Mouse (Mus musculus) embryonic facial prominence, embryonic 11.5 days (tissue): ENCODE results near the gene AC131692.1. TPM values are rescaled to one million over a fixed set of nuclear protein-coding genes. Genes with fewer than 3 reads are reported as not detected.

ENCODE experiments used
- ATAC-seq: fragments of 200-750 bp; cut with Nextera tagmentation; replicated peaks from 2 replicates; pipeline ENCODE4 v1.8.0; 2017; ENCODE audit warnings: low read depth; ENCODE audit not compliant: insufficient number of reproducible peaks, low FRiP score, low TSS enrichment
- DNase-seq: peaks from one replicate; pipeline ENCODE4 v3.0.0-alpha.2; 2015; ENCODE audit warnings: low spot score
- H3K27ac ChIP-seq: fragments of 300-500 bp; sonication (generic); replicated peaks from 2 replicates; pipeline ENCODE4 v1.5.1; 2014; ENCODE audit warnings: mild to moderate bottlenecking, low read depth, low read length, control low read depth
- H3K27me3 ChIP-seq: fragments of 300-500 bp; sonication (generic); 2 replicates; pipeline ENCODE4 v1.6.1; 2014; ENCODE audit warnings: mild to moderate bottlenecking, low read length, moderate library complexity, mixed read lengths; ENCODE audit not compliant: control insufficient read depth, insufficient read depth
- H3K36me3 ChIP-seq: fragments of 300-500 bp; sonication (generic); replicated peaks from 2 replicates; pipeline ENCODE4 v1.6.1; 2014; ENCODE audit warnings: low read depth, mild to moderate bottlenecking, low read length, moderate library complexity, mixed read lengths; ENCODE audit not compliant: control insufficient read depth, insufficient read depth
- H3K4me1 ChIP-seq: fragments of 300-500 bp; sonication (generic); 2 replicates; pipeline ENCODE4 v1.6.1; 2014; ENCODE audit warnings: low read length, mixed read lengths; ENCODE audit not compliant: control insufficient read depth, insufficient read depth
- H3K4me2 ChIP-seq: fragments of 300-500 bp; sonication (generic); 2 replicates; pipeline ENCODE4 v1.6.1; 2014; ENCODE audit warnings: low read depth, mild to moderate bottlenecking, control low read depth, low read length, moderate library complexity
- H3K4me3 ChIP-seq: fragments of 300-500 bp; sonication (generic); 2 replicates; pipeline ENCODE4 v1.5.1; 2014; ENCODE audit warnings: low read depth, low read length, control low read depth
- H3K9ac ChIP-seq: fragments of 300-500 bp; sonication (generic); replicated peaks from 2 replicates; pipeline ENCODE4 v1.6.1; 2014; ENCODE audit warnings: mild to moderate bottlenecking, control low read depth, low read length
- H3K9me3 ChIP-seq: fragments of 300-500 bp; sonication (generic); replicated peaks from 2 replicates; pipeline ENCODE4 v1.6.1; 2016; ENCODE audit warnings: mild to moderate bottlenecking, low read length, inconsistent platforms, mixed read lengths; ENCODE audit not compliant: control insufficient read depth
- WGBS: fragments of 180-500 bp; shearing (Covaris S2); extraction: QIAGEN DNeasy Blood & Tissue Kit; methylation state at CpG from one replicate; pipeline ENCODE4 v1.1.7; 2014; 5-methylcytosine and 5-hydroxymethylcytosine counted together
- polyA plus RNA-seq: library from polyadenylated mRNA; unstranded; fragments of >200 nt; fragmentation: Nextera tagmentation; extraction: Ambion mirVana; gene quantifications from 2 replicates; pipeline ENCODE4 v1.2.1, GENCODE M21; 2014

Gene AC131692.1
- polyA plus RNA-seq, 1 experiment from 2014 or later, result not detected

- WGBS, result under 1% methylated on average over 17 of the region's 17 CpGs
Measured at GRCm38 (mm10) chr19:6085417-6085879, 8.8 kb upstream of the AC131692.1 start.

DNA sequence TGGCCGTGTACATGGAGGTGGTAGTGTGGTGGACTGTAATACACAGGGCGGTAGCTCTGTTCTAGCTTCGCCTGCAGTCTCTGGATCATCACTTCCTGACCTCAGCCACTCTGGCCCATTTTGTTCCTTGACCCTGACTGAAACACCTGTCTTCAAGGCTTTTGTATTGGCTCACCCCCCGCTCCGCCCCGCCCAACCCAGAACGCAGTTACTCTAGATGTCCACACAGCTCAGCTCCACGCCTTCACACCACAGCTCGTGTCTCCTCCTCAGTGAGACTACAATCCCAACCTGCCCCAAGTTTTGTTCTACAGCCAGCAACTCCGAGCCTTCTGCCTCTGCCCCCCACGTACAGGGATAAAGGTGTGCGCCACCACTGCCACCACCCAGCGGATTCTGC is 5.4 kb upstream of the AC131692.1 start:
- Histone ChIP-seq H3K27me3 (no peaks in the 10 kb centered on the region), H3K27ac (no peak overlapping the region), H3K9me3 (no peaks in the 10 kb centered on the region), H3K4me2 (no peak overlapping the region), H3K4me3 (no peak overlapping the region), H3K4me1 (no peaks in the 10 kb centered on the region), H3K36me3 (peaks cover 3% of the 10 kb centered on the region), H3K9ac (no peak overlapping the region)
- no peak for ATAC-seq
- no peak for DNase-seq
- 93% methylated on average over 13 of the region's 13 CpGs for WGBS

More at GRCm38 (mm10) chr19:6085417-6085879, 8.8 kb upstream of the AC131692.1 start:
- H3K9ac ChIP-seq, result peak overlapping the region; percentile 74
- H3K4me1 ChIP-seq, result no peaks in the 10 kb centered on the region
- peak; percentile 81 for DNase-seq
- H3K27ac ChIP-seq, result no peak overlapping the region
- no peaks in the 10 kb centered on the region for H3K27me3 ChIP-seq
- no peaks in the 10 kb centered on the region for H3K9me3 ChIP-seq
- ATAC-seq, result peak; percentile 25; the same call in 1 of the 2 replicates
- H3K4me3 ChIP-seq, result peak overlapping the region; percentile 77
- peak overlapping the region; percentile 80 for H3K4me2 ChIP-seq
- H3K36me3 ChIP-seq, result peaks cover 6% of the 10 kb centered on the region

DNA sequence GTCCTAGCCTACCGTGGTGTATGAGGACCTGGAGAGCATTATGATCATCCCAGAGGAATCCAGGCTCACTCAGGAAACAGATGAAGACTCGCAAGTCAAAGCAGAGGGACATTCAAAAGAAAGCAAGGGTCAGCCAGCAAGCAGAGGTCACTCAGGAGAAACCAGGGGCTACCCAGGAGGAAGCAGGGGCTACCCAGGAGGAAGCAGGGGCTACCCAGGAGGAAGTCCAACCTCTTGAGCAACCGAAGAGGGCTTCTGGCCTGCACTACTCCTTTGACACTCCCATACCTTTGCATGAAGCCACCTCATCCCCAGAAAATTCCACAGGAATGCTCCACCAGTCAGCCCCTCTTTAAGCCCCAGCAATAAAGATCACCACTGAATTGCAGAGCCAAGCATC is 3.6 kb downstream of the AC131692.1 start:
- DNase-seq, result no peak

DNA sequence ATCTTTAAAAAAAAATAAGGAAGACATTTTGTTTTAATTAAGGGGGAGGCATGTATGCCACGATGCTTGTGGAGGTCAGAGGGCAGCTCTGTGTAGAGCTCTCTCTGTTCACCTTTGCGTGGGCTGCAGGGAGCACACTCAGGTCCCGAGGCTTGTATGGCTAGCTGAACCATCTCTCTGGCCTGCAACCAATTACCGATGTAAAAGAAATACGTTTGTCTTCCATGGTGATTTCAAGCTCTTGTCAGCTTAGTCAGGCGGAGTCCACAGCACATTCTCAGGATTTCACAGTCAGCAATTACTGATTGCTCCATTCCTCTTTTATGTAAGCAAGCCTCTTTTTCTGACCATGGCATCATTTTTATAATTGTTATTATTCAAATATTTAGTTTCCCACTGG is 7.0 kb downstream of the AC131692.1 start:
- ATAC-seq (no peak), DNase-seq (peak; percentile 56)
- Histone ChIP-seq H3K4me1 (no peaks in the 10 kb centered on the region), H3K9ac (no peak overlapping the region), H3K9me3 (no peaks in the 10 kb centered on the region), H3K27me3 (no peaks in the 10 kb centered on the region), H3K4me3 (no peak overlapping the region), H3K4me2 (no peak overlapping the region), H3K27ac (no peak overlapping the region), H3K36me3 (no peaks in the 10 kb centered on the region)
- 21% methylated on average over 6 of the region's 6 CpGs for WGBS

More for the DNA sequence above, 3.6 kb downstream of the AC131692.1 start:
- Histone ChIP-seq H3K27me3 (no peaks in the 10 kb centered on the region), H3K4me3 (no peak overlapping the region), H3K4me1 (no peaks in the 10 kb centered on the region), H3K9me3 (no peaks in the 10 kb centered on the region), H3K4me2 (no peak overlapping the region), H3K9ac (no peak overlapping the region), H3K27ac (no peak overlapping the region), H3K36me3 (peaks cover 2% of the 10 kb centered on the region)
- WGBS, result 88% methylated on average over 3 of the region's 3 CpGs
- no peak for ATAC-seq

DNA sequence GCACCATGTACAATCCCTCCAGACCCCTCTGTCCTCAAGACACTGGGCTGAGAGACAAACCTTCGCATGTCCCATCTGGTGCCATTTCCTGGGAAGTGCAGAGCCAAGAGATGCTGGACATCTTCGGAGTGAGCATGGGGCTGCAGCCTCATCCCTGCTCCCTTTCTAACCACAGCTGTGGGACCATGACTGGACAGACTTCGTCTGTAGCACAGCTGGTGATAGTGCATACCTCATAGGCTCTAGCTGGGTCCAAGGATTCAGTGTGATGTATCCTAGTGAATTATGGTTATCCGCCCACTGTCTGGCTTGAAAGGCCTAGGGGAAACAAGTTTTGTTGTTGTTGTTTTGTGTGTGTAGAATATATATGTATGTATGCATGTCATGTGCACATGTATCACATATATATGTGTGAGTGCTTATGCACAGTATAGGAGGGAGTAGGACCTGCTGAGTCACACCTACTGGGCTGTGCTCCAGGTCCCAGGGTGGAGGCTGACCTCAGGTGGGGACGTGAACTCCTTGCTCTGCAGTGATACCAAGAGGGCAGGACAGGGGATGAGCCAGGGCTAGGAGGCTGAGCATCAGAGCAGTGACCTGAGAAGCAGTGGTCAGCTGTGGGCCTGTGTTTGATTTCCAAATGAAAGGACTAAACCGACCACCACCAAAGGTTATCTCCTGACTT is 8.1 kb downstream of the AC131692.1 start:
- no peak overlapping the region for H3K27ac ChIP-seq
- no peaks in the 10 kb centered on the region for H3K36me3 ChIP-seq
- no peak overlapping the region for H3K9ac ChIP-seq
- H3K4me2 ChIP-seq, result no peak overlapping the region
- no peaks in the 10 kb centered on the region for H3K9me3 ChIP-seq
- no peak for DNase-seq
- H3K4me3 ChIP-seq, result no peak overlapping the region
- WGBS, result 78% methylated on average over 6 of the region's 6 CpGs
- no peaks in the 10 kb centered on the region for H3K27me3 ChIP-seq
- H3K4me1 ChIP-seq, result no peaks in the 10 kb centered on the region
- ATAC-seq, result no peak

DNA sequence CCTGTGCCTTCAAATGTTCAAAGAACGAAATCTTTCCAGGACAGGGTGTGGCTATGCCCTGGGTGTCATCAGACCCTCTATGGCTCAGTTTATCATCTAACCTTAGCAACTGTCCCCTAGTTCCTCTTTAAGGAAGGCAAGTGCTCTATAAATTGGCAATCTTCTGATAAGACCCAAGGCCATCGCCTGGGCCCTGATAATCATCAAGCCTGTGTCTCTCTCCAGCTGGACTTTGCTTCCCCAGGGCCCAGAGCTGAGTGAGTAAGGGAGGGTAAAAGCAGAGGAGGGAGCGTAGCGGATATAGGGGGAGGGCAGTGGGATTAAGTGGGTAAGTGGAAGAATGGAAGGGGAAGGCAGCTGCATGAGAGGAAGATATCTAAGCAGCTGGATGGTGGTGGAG is 10.3 kb downstream of the AC131692.1 start:
- no peak for DNase-seq
- 72% methylated on average over 4 of the region's 4 CpGs for WGBS
- Histone ChIP-seq H3K9me3 (no peaks in the 10 kb centered on the region), H3K36me3 (no peaks in the 10 kb centered on the region), H3K4me2 (no peak overlapping the region), H3K9ac (no peak overlapping the region), H3K4me1 (no peaks in the 10 kb centered on the region), H3K4me3 (no peak overlapping the region), H3K27me3 (no peaks in the 10 kb centered on the region), H3K27ac (no peak overlapping the region)
- no peak for ATAC-seq

GRCm38 (mm10) chr19:6105586-6105985 is 11.4 kb downstream of the AC131692.1 start, which contains the start of gene Naaladl1:
Gene Naaladl1 (plus strand): TSS chr19:6105782.
- H3K4me1 ChIP-seq, result no peaks in the 10 kb centered on the region
- H3K36me3 ChIP-seq, result no peaks in the 10 kb centered on the region
- no peaks in the 10 kb centered on the region for H3K9me3 ChIP-seq
- H3K27me3 ChIP-seq, result no peaks in the 10 kb centered on the region
- H3K9ac ChIP-seq, result no peak within 1 kb of the TSS
- 83% methylated on average over 7 of the region's 7 CpGs for WGBS
- H3K27ac ChIP-seq, result no peak within 1 kb of the TSS
- DNase-seq, result no peak
- H3K4me2 ChIP-seq, result no peak within 1 kb of the TSS
- no peak within 1 kb of the TSS for H3K4me3 ChIP-seq
- ATAC-seq, result no peak

GRCm38 (mm10) chr19:6113116-6113515 is 18.9 kb downstream of the AC131692.1 start:
- peaks cover 12% of the 10 kb centered on the region for H3K36me3 ChIP-seq
- 74% methylated on average over 6 of the region's 6 CpGs for WGBS
- no peak overlapping the region for H3K9ac ChIP-seq
- H3K4me1 ChIP-seq, result no peaks in the 10 kb centered on the region
- H3K9me3 ChIP-seq, result no peaks in the 10 kb centered on the region
- no peak for ATAC-seq
- H3K27ac ChIP-seq, result no peak overlapping the region
- H3K4me3 ChIP-seq, result no peak overlapping the region
- no peak for DNase-seq
- H3K4me2 ChIP-seq, result no peak overlapping the region
- H3K27me3 ChIP-seq, result no peaks in the 10 kb centered on the region
